Mouse (Mus musculus) heart, adult 2 months (tissue): ENCODE results near the gene Ccdc57.

Experiments used
- CTCF ChIP-seq: fragments of 200-600 bp; IDR thresholded peaks from 2 replicates; pipeline ENCODE4 v1.8.1; 2022; ENCODE audit warnings: antibody characterized with exemption, mild to moderate bottlenecking, moderate library complexity
- POLR2A ChIP-seq: fragments of 200-500 bp; IDR thresholded peaks from 2 replicates; pipeline ENCODE4 v1.6.1; 2011; ENCODE audit warnings: mild to moderate bottlenecking, low read depth, low read length, control low read depth; ENCODE audit not compliant: insufficient read depth

DNA sequence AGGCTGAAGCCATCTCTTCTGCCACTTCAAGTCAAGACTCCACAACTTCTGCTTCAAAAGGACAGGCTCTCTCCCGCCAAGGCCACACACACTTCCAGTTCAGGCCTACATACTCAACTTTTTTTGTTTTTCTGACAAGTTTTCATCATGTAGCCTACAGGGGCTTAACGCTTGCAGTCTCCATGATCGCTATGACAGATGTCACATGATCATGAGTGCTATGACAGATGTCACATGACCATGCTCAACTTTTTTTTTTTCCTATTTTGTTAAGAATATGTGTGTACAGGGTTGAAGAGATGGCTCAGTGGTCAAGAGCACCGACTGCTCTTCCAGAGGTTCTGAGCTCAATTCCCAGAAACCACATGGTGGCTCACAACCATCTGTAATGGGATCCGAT lies 14.9 kb downstream of the Ccdc57 start:
- TF ChIP-seq CTCF (no peak), POLR2A (no peak)
